Mouse (Mus musculus) midbrain, embryonic 14.5 days (tissue): ENCODE measurements around the gene Peli2. TPM values are rescaled to one million over a fixed set of nuclear protein-coding genes. Genes with fewer than 3 reads are reported as not detected.

Source experiments
- ATAC-seq: fragments of 200-750 bp; cut with Nextera tagmentation; 2 replicates; pipeline ENCODE4 v1.8.0; 2017; ENCODE audit warnings: moderate number of reproducible peaks, moderate library complexity; ENCODE audit not compliant: low FRiP score, low TSS enrichment
- DNase-seq: peaks from one replicate; pipeline ENCODE4 v3.0.0-alpha.2; 2015
- H3K27ac ChIP-seq: fragments of 300-500 bp; sonication (generic); replicated peaks from 2 replicates; pipeline ENCODE4 v1.5.1; 2014; ENCODE audit warnings: mild to moderate bottlenecking, low read depth, low read length, moderate library complexity
- H3K27me3 ChIP-seq: fragments of 300-500 bp; sonication (generic); 2 replicates; pipeline ENCODE4 v1.6.1; 2014; ENCODE audit warnings: low read length, control low read depth, mixed read lengths; ENCODE audit not compliant: control insufficient read depth, insufficient read depth
- H3K36me3 ChIP-seq: fragments of 300-500 bp; sonication (generic); 2 replicates; pipeline ENCODE4 v1.6.1; 2014; ENCODE audit warnings: low read length, control low read depth; ENCODE audit not compliant: control insufficient read depth, insufficient read depth
- H3K4me1 ChIP-seq: fragments of 300-500 bp; sonication (generic); 2 replicates; pipeline ENCODE4 v1.6.1; 2014; ENCODE audit warnings: mild to moderate bottlenecking, antibody characterized with exemption, low read length, control low read depth; ENCODE audit not compliant: control insufficient read depth, insufficient read depth
- H3K4me2 ChIP-seq: fragments of 300-500 bp; sonication (generic); 2 replicates; pipeline ENCODE4 v1.6.1; 2014; ENCODE audit warnings: mild to moderate bottlenecking, low read length, moderate library complexity
- H3K4me3 ChIP-seq: fragments of 300-500 bp; sonication (generic); replicated peaks from 2 replicates; pipeline ENCODE4 v1.5.1; 2014; ENCODE audit warnings: low read depth, low read length
- H3K9ac ChIP-seq: fragments of 300-500 bp; sonication (generic); replicated peaks from 2 replicates; pipeline ENCODE4 v1.6.1; 2014; ENCODE audit warnings: mild to moderate bottlenecking, low read length, moderate library complexity
- H3K9me3 ChIP-seq: fragments of 300-500 bp; sonication (generic); 2 replicates; pipeline ENCODE4 v1.6.1; 2016; ENCODE audit warnings: low read length, control low read depth, mixed read lengths; ENCODE audit not compliant: control insufficient read depth
- WGBS: fragments of 180-500 bp; shearing (Covaris S2); extraction: QIAGEN DNeasy Blood & Tissue Kit; methylation state at CpG from one replicate; pipeline ENCODE4 v1.1.7; 2014; 5-methylcytosine and 5-hydroxymethylcytosine counted together
- polyA plus RNA-seq: library from polyadenylated mRNA; unstranded; fragments of >200 nt; fragmentation: Nextera tagmentation; extraction: Ambion mirVana; gene quantifications from 2 replicates; pipeline ENCODE4 v1.2.1, GENCODE M21; 2014

The Peli2 gene
- polyA plus RNA-seq, 1 experiment from 2014 or later: 8.6 TPM

GRCm38 (mm10) chr14:48164917-48165316 lies 44.3 kb downstream of the Peli2 start:
- no peak overlapping the region for H3K4me2 ChIP-seq
- 0 out of 2 replicates have a peak, but pooled peaks cover under 1% of the 10 kb centered on the region for H3K4me1 ChIP-seq
- ATAC-seq (no peak), DNase-seq (no peak)
- 75% methylated on average over 8 of the region's 8 CpGs for WGBS
- H3K27me3 ChIP-seq: no peaks in the 10 kb centered on the region
- H3K9me3 ChIP-seq: no peaks in the 10 kb centered on the region
- H3K4me3 ChIP-seq: no peak overlapping the region
- no peak overlapping the region for H3K27ac ChIP-seq
- H3K9ac ChIP-seq: no peak overlapping the region
- H3K36me3 ChIP-seq: no peaks in the 10 kb centered on the region

- H3K9ac ChIP-seq: no peak overlapping the region
- 94% methylated on average over 9 of the region's 9 CpGs for WGBS
- DNase-seq: no peak
- H3K27me3 ChIP-seq: no peaks in the 10 kb centered on the region
- peaks cover 9% of the 10 kb centered on the region for H3K4me1 ChIP-seq
- no peak overlapping the region for H3K4me3 ChIP-seq
- no peak for ATAC-seq
- H3K4me2 ChIP-seq: no peak overlapping the region
- H3K9me3 ChIP-seq: no peaks in the 10 kb centered on the region
- no peaks in the 10 kb centered on the region for H3K36me3 ChIP-seq
- H3K27ac ChIP-seq: no peak overlapping the region
Measured at GRCm38 (mm10) chr14:48166396-48166795, 45.8 kb downstream of the Peli2 start.

DNA sequence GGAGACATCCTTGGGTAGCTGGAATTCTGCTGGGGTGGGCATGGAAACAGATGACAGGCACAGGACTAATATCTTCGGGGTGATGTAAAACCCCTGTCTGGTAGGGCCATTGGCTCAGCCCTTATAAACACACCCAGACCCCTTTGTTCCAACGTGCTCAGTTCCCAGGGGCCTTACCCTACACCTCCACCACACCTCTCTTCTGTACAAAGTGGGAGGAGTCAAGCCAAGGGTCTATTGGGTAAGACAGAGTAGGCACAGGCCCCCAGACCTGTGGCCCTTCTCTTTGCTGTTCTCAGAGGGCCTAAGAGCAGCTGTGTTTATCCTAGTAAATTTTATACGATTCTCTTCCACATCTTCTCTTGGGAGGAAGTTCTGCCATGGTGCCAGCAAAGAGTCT lies 46.4 kb downstream of the Peli2 start:
- Histone ChIP-seq H3K9ac (no peak overlapping the region), H3K4me3 (no peak overlapping the region), H3K4me2 (no peak overlapping the region), H3K27ac (no peak overlapping the region), H3K4me1 (peaks cover 15% of the 10 kb centered on the region), H3K27me3 (no peaks in the 10 kb centered on the region), H3K36me3 (no peaks in the 10 kb centered on the region), H3K9me3 (no peaks in the 10 kb centered on the region)
- no peak for ATAC-seq
- DNase-seq: no peak
- 64% methylated on average over 3 of the region's 3 CpGs for WGBS

DNA sequence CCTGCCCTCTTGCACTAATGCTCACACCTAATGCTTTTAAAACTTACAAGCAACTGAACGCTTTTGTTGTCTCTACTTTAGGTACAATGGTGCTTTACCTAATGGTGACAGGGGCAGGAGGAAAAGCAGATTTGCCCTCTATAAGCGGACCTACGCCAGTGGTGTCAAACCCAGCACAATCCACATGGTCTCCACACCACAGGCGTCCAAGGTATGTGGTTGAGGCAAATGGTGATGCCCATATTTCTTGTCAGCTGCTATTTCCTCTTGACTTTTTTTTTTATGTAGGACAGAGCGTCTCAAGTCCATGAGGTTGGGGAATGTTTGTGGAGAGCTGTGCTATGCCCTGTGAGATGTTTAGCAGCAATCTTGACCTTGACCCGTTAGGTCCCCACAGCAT lies 47.5 kb downstream of the Peli2 start:
- H3K4me3 ChIP-seq: no peak overlapping the region
- H3K9ac ChIP-seq: no peak overlapping the region
- no peaks in the 10 kb centered on the region for H3K27me3 ChIP-seq
- ATAC-seq (no peak), DNase-seq (no peak)
- H3K27ac ChIP-seq: no peak overlapping the region
- whole genome bisulfite sequencing: 93% methylated on average over 6 of the region's 6 CpGs
- no peaks in the 10 kb centered on the region for H3K9me3 ChIP-seq
- H3K4me1 ChIP-seq: peaks cover 16% of the 10 kb centered on the region
- H3K4me2 ChIP-seq: no peak overlapping the region
- no peaks in the 10 kb centered on the region for H3K36me3 ChIP-seq

DNA sequence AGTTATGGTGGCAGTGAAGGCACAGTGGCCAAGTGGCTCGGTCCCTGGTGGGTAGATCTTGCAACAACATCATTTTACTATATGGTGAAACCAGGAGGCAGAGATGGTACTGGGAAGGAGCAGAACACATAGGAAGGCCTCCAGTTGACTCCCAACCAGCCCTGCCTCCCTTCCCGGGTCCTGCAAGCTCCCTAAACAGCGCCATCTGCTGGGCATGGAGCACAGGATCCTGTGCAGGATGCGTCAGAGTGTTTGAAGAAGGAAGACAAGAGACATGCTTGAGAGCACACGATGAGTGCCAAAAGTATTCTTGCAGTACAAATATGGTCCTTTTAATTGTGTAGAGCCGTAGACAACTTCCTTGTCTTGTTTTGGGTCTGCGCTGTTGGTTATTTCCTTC lies 49.3 kb downstream of the Peli2 start:
- H3K9me3 ChIP-seq: no peaks in the 10 kb centered on the region
- H3K4me1 ChIP-seq: peaks cover 16% of the 10 kb centered on the region
- no peak overlapping the region for H3K27ac ChIP-seq
- H3K9ac ChIP-seq: no peak overlapping the region
- no peak for ATAC-seq
- no peaks in the 10 kb centered on the region for H3K27me3 ChIP-seq
- H3K4me2 ChIP-seq: no peak overlapping the region
- 44% methylated on average over 7 of the region's 7 CpGs for WGBS
- no peak overlapping the region for H3K4me3 ChIP-seq
- peak; percentile 74 for DNase-seq
- no peaks in the 10 kb centered on the region for H3K36me3 ChIP-seq

GRCm38 (mm10) chr14:48171268-48171667 lies 50.6 kb downstream of the Peli2 start:
- no peak overlapping the region for H3K9ac ChIP-seq
- H3K27me3 ChIP-seq: no peaks in the 10 kb centered on the region
- H3K9me3 ChIP-seq: no peaks in the 10 kb centered on the region
- peak; percentile 38 for DNase-seq
- H3K36me3 ChIP-seq: no peaks in the 10 kb centered on the region
- H3K4me3 ChIP-seq: no peak overlapping the region
- H3K27ac ChIP-seq: peak overlapping the region; percentile 43; the same call in 1 of the 2 replicates
- WGBS: 12% methylated on average over 12 of the region's 12 CpGs
- ATAC-seq: no peak; the same call in 1 of the 2 replicates
- no peak overlapping the region for H3K4me2 ChIP-seq
- peaks cover 16% of the 10 kb centered on the region for H3K4me1 ChIP-seq

DNA sequence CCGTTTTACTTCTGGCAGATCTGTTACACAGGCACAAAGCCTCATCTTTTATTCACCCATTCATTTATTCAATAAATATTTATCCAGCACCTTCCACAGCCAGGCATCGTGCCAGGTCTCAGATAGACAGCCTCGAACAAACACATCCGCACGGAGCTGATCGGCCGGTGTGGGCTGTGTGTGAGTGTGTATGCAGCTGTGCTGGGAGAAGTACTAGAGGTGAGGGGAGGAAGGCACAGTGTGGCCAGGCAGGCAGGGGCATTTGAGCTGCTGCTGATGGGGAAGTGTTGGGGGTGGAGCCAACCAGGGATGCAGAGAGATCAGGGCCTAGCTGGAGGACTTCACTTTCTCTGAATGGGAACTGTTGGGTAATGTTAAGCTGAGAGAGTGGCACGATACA lies 51.4 kb downstream of the Peli2 start:
- Histone ChIP-seq H3K4me2 (no peak overlapping the region), H3K4me1 (peaks cover 16% of the 10 kb centered on the region), H3K27ac (peak overlapping the region; percentile 43; the same call in 1 of the 2 replicates), H3K9me3 (no peaks in the 10 kb centered on the region), H3K27me3 (no peaks in the 10 kb centered on the region), H3K4me3 (no peak overlapping the region), H3K9ac (no peak overlapping the region), H3K36me3 (no peaks in the 10 kb centered on the region)
- DNase-seq: peak; percentile 78
- peak; percentile 66 for ATAC-seq
- WGBS: 7% methylated on average over 8 of the region's 8 CpGs

DNA sequence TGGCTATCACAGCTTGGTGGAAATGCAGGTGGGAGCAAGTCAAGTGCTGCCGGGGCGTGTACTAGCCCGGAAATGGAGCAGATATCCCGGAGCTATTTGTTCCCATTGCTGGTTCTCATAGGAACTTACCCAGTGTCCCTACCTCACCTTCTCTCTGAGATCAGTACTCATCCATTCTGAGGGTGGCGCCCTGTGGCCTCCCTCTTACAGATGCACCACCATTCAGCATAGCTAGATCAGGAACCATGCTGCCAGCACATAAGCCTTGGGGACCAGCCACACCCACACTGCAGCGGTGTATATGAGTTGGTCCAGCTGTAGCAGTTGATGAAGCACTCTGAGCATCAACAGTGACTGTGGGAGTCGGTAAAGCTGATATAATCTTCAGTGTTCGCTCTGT lies 52.3 kb downstream of the Peli2 start:
- WGBS: 96% methylated on average over 8 of the region's 8 CpGs

GRCm38 (mm10) chr14:48173840-48174239 lies 53.2 kb downstream of the Peli2 start:
- H3K4me2 ChIP-seq: no peak overlapping the region
- H3K36me3 ChIP-seq: no peaks in the 10 kb centered on the region
- no peak overlapping the region for H3K27ac ChIP-seq
- H3K9me3 ChIP-seq: no peaks in the 10 kb centered on the region
- no peak overlapping the region for H3K9ac ChIP-seq
- DNase-seq (no peak), ATAC-seq (no peak)
- WGBS: 91% methylated on average over 9 of the region's 9 CpGs
- H3K4me3 ChIP-seq: no peak overlapping the region
- H3K27me3 ChIP-seq: no peaks in the 10 kb centered on the region
- peaks cover 16% of the 10 kb centered on the region for H3K4me1 ChIP-seq

More for the DNA sequence above, 52.3 kb downstream of the Peli2 start:
- Histone ChIP-seq H3K4me2 (no peak overlapping the region), H3K4me1 (peaks cover 16% of the 10 kb centered on the region), H3K4me3 (no peak overlapping the region), H3K27me3 (no peaks in the 10 kb centered on the region), H3K9me3 (no peaks in the 10 kb centered on the region), H3K9ac (no peak overlapping the region), H3K27ac (no peak overlapping the region), H3K36me3 (no peaks in the 10 kb centered on the region)
- DNase-seq: no peak
- ATAC-seq: no peak
